Mouse (Mus musculus): ENCODE measurements at regions not wholly inside any gene's neighbourhood (a gene's known extent, or its start where the extent isn't known, plus 50 kb on each side); places are given as distances from the start of the nearest gene placed in this dataset.

DNA sequence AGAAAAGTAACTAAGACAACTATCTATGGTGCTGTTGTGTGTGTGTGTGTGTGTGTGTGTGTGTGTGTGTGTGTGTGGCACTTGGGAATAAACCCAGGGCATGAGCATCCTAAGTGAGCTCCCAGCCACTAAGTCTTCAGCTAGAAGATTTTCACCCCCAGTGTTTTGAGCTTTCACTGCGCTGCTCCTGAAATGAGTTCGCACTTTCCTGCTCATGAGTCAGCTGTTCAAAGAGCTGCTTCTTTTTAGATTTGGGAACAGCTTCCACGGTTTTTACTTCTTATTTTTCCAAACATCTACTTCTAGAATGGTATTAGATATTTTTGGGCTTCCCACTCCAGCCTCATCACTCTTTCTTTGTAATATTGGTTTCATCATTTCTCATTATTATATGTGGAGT lies 129.7 kb upstream of the St8sia2 start:
- TF ChIP-seq POLR2A (IDR thresholded peaks at IDR 0.05; ENCODE audit: insufficient read depth, low read depth, low read length) (no peak), CTCF (IDR thresholded peaks at IDR 0.05) (no peak)

Data from heart, adult 2 months (tissue).